Mouse (Mus musculus): ENCODE measurements around the gene Card10. TPM values are rescaled to one million over a fixed set of nuclear protein-coding genes. Genes with fewer than 3 reads are reported as not detected.

Gene Card10
- polyA plus RNA-seq, 1 experiment: 6.4 TPM

DNA sequence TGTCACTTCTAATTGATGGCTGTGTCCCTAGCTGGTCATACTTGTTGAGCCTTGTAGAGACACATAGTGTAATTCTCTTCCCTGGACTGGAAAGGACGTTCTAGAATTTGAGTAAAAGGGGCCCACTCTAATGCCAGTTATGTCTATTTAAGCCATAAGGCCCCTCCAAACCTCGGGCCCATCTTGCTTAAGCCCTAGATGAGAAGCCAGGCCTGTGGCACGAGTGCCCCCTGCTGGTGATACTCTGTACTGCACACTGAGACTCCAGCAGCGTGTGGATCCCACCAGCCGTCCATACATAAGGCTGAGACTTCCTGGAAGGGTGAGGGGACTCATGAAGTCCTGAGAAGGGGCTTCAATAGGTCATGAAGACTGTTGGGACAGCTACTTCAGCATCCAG is 58.6 kb downstream of the Card10 start:
- Histone ChIP-seq H3K4me1 (ENCODE audit: control insufficient read depth, insufficient read depth, insufficient read length) (no peaks in the 10 kb centered on the region), H3K36me3 (ENCODE audit: control insufficient read depth, insufficient read depth, low read length) (no peaks in the 10 kb centered on the region), H3K27ac (ENCODE audit: insufficient read depth, low read length) (no peak overlapping the region), H3K4me3 (ENCODE audit: extremely low read depth, insufficient read depth, insufficient read length) (no peak overlapping the region), H3K27me3 (ENCODE audit: control insufficient read depth, insufficient read depth, low read length) (no peaks in the 10 kb centered on the region)
- WGBS: 5% methylated on average over 5 of the region's 5 CpGs
- peak; percentile 32 to 62 for DNase-seq (ENCODE audit: low read depth in 1 of 2, low spot score in 2 of 2)
- TF ChIP-seq CTCF (IDR thresholded peaks at IDR 0.05; ENCODE audit: extremely low read depth, insufficient read depth, insufficient read length, insufficient replicate concordance) (peak; percentile 97), POLR2A (IDR thresholded peaks at IDR 0.05; ENCODE audit: low read depth, low read length) (no peak)

DNA sequence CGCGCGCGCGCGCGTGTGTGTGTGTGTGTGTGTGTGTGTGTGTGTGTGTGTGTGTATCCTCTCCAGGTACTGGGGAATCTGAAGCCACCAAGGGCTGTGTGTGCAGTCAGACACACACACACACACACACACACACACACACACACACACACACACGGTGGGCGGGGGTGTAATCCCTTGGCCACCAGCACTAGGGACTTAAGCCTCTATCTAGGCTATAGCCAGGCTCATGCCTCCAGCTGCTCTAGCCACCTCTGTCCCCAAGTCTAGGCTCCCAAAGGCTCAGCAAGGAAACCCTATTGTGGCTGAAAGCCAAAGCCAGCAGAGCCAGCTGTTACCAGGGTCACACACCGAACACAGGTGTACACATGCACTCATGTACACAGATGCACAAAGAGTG is 60.0 kb downstream of the Card10 start:
- no peak for DNase-seq (ENCODE audit: low read depth in 1 of 2, low spot score in 2 of 2)
- WGBS: 92% methylated on average over 7 of the region's 10 CpGs
- Histone ChIP-seq H3K36me3 (ENCODE audit: control insufficient read depth, insufficient read depth, low read length) (no peaks in the 10 kb centered on the region), H3K4me3 (ENCODE audit: extremely low read depth, insufficient read depth, insufficient read length) (no peak overlapping the region), H3K4me1 (ENCODE audit: control insufficient read depth, insufficient read depth, insufficient read length) (no peaks in the 10 kb centered on the region), H3K27ac (ENCODE audit: insufficient read depth, low read length) (no peak overlapping the region), H3K27me3 (ENCODE audit: control insufficient read depth, insufficient read depth, low read length) (no peaks in the 10 kb centered on the region)
- TF ChIP-seq POLR2A (IDR thresholded peaks at IDR 0.05; ENCODE audit: low read depth, low read length) (no peak), CTCF (IDR thresholded peaks at IDR 0.05; ENCODE audit: extremely low read depth, insufficient read depth, insufficient read length, insufficient replicate concordance) (no peak)

DNA sequence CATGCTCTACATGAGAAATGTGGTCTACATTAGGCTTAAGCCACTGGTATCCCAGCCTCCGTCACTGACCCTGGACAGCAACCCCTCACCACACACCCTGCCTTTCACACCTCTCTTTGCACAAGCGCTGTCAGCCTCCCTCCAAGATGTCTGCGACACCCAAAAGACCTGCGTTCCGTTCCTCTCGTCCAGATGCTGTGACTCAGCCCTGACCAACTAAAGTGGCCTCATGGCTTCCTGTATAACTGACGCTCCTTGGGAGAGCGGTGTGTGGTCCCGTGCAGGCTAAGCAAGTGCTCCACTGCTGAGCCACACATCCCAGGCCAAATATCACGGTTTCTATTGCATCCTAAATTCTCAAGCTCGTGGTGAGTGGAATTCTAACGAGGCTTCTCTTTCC is 62.2 kb downstream of the Card10 start:
- H3K4me3 ChIP-seq (ENCODE audit: extremely low read depth, insufficient read depth, insufficient read length): no peak overlapping the region
- no peaks in the 10 kb centered on the region for H3K27me3 ChIP-seq (ENCODE audit: control insufficient read depth, insufficient read depth, low read length)
- 23% methylated on average over 12 of the region's 12 CpGs for WGBS
- no peak overlapping the region for H3K27ac ChIP-seq (ENCODE audit: insufficient read depth, low read length)
- TF ChIP-seq CTCF (IDR thresholded peaks at IDR 0.05; ENCODE audit: extremely low read depth, insufficient read depth, insufficient read length, insufficient replicate concordance) (no peak), POLR2A (IDR thresholded peaks at IDR 0.05; ENCODE audit: low read depth, low read length) (no peak)
- no peak for DNase-seq (ENCODE audit: low read depth in 1 of 2, low spot score in 2 of 2)
- no peaks in the 10 kb centered on the region for H3K4me1 ChIP-seq (ENCODE audit: control insufficient read depth, insufficient read depth, insufficient read length)
- H3K36me3 ChIP-seq (ENCODE audit: control insufficient read depth, insufficient read depth, low read length): no peaks in the 10 kb centered on the region

DNA sequence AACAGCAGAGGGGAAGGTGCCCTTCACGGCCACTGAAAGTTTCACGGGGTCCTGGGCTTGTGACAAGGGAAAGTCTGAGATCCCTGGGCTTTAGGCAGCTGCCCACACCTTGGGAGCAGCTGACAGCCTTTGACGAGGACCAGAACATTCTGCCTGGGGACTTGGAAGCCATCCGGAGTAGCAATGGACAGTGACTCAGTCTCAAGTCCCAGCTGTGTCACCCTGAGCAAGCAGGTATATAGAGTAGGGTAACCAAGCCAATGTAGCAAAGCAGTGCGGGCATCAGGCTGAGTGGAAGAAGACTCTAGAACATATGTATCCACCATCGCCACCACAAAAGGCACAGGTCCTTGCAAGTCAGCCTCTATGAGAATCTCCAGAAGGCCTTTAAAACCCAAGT is 65.7 kb downstream of the Card10 start:
- Histone ChIP-seq H3K4me3 (ENCODE audit: extremely low read depth, insufficient read depth, insufficient read length) (no peak overlapping the region), H3K27ac (ENCODE audit: insufficient read depth, low read length) (no peak overlapping the region), H3K4me1 (ENCODE audit: control insufficient read depth, insufficient read depth, insufficient read length) (no peaks in the 10 kb centered on the region), H3K36me3 (ENCODE audit: control insufficient read depth, insufficient read depth, low read length) (no peaks in the 10 kb centered on the region), H3K27me3 (ENCODE audit: control insufficient read depth, insufficient read depth, low read length) (no peaks in the 10 kb centered on the region)
- TF ChIP-seq CTCF (IDR thresholded peaks at IDR 0.05; ENCODE audit: extremely low read depth, insufficient read depth, insufficient read length, insufficient replicate concordance) (no peak), POLR2A (IDR thresholded peaks at IDR 0.05; ENCODE audit: low read depth, low read length) (no peak)
- DNase-seq (ENCODE audit: low read depth in 1 of 2, low spot score in 2 of 2): no peak
- WGBS: 76% methylated on average over 6 of the region's 6 CpGs

DNA sequence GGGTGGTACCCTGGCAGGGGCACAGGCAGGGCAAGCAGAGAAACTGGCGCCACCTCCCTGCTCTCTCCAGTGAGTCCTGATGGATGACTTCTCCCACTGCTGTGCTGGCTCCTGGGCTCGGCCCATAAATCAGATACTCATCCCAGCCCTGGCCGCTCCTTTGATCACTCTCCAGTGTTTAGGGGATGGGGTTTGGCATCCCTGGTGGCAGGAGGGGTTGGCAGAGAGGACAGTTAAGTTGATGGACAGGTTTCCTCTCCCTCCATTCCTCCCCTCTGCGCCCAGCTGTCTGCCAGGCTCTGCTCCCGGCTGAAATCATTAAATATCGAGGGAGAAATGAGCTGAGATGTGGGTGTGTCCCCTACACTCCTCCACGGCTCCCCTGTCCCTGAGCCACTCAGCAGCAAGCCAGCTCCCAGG is 66.2 kb downstream of the Card10 start:
- no peak overlapping the region for H3K4me3 ChIP-seq (ENCODE audit: extremely low read depth, insufficient read depth, insufficient read length)
- no peak overlapping the region for H3K27ac ChIP-seq (ENCODE audit: insufficient read depth, low read length)
- TF ChIP-seq POLR2A (IDR thresholded peaks at IDR 0.05; ENCODE audit: low read depth, low read length) (no peak), CTCF (IDR thresholded peaks at IDR 0.05; ENCODE audit: extremely low read depth, insufficient read depth, insufficient read length, insufficient replicate concordance) (no peak)
- H3K27me3 ChIP-seq (ENCODE audit: control insufficient read depth, insufficient read depth, low read length): no peaks in the 10 kb centered on the region
- no peaks in the 10 kb centered on the region for H3K36me3 ChIP-seq (ENCODE audit: control insufficient read depth, insufficient read depth, low read length)
- no peaks in the 10 kb centered on the region for H3K4me1 ChIP-seq (ENCODE audit: control insufficient read depth, insufficient read depth, insufficient read length)
- DNase-seq (ENCODE audit: low read depth in 1 of 2, low spot score in 2 of 2): no peak
- WGBS: 57% methylated on average over 7 of the region's 7 CpGs

DNA sequence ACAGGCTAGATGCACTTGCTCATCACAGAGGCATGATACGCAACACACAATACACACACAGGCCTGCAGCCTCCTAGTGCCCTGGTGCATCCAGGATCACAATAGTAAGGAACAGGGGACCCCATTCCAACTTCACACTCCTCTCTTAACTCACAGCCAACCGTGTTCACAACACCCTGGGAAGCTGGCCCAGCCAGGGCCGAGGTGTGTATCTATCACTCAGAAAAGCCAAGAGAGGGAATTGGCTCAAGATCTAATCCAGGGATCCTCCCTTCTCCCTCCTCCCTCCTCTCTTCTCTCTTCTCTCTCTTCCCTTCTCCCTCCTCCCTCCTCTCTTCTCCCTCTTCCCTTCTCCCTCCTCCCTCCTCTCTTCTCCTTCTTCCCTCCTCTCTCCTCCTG is 66.7 kb downstream of the Card10 start:
- TF ChIP-seq POLR2A (IDR thresholded peaks at IDR 0.05; ENCODE audit: low read depth, low read length) (no peak), CTCF (IDR thresholded peaks at IDR 0.05; ENCODE audit: extremely low read depth, insufficient read depth, insufficient read length, insufficient replicate concordance) (no peak)
- H3K27ac ChIP-seq (ENCODE audit: insufficient read depth, low read length): no peak overlapping the region
- no peaks in the 10 kb centered on the region for H3K36me3 ChIP-seq (ENCODE audit: control insufficient read depth, insufficient read depth, low read length)
- no peak for DNase-seq (ENCODE audit: low read depth in 1 of 2, low spot score in 2 of 2)
- WGBS: 65% methylated on average over 3 of the region's 3 CpGs
- H3K4me1 ChIP-seq (ENCODE audit: control insufficient read depth, insufficient read depth, insufficient read length): no peaks in the 10 kb centered on the region
- H3K27me3 ChIP-seq (ENCODE audit: control insufficient read depth, insufficient read depth, low read length): no peaks in the 10 kb centered on the region
- H3K4me3 ChIP-seq (ENCODE audit: extremely low read depth, insufficient read depth, insufficient read length): no peak overlapping the region

DNA sequence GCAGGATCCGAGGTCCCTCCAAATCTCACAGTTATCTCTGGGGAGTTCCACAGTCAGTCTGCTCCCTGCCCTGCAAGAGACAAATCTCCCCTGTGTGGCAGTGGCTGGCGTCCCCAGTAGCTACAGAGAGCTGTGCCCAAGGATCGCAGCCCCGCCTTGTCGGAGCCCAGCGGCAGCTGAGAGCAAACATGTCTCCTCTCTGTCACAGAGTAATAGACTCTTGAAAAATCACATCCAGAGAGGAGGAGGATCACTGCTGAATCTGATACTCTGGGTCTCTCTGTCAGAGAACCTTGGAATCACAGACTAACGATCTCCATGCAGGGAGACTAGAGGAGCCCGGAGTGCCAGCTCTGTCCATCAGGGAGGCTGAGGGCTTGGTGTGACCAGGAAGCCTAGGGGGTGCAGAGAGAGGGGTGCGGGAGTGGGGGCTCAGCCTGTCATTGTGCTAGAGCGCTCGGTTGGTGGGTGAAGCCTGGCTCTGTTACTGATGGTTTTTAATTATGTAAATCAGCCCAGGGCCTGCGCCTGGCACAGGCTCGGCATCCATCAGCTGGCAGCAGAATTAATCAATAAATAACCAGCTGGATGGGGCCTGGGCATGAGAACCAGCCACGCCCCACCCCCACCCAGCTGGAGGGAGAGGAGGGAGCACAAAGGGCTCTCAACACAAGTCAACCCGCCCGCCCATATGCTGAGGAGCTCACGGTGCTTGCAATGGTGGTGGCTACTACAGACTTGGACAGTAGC is 67.2 kb downstream of the Card10 start:
- Histone ChIP-seq H3K27ac (ENCODE audit: insufficient read depth, low read length) (no peak overlapping the region), H3K36me3 (ENCODE audit: control insufficient read depth, insufficient read depth, low read length) (no peaks in the 10 kb centered on the region), H3K4me3 (ENCODE audit: extremely low read depth, insufficient read depth, insufficient read length) (no peak overlapping the region), H3K27me3 (ENCODE audit: control insufficient read depth, insufficient read depth, low read length) (no peaks in the 10 kb centered on the region), H3K4me1 (ENCODE audit: control insufficient read depth, insufficient read depth, insufficient read length) (no peaks in the 10 kb centered on the region)
- TF ChIP-seq CTCF (IDR thresholded peaks at IDR 0.05; ENCODE audit: extremely low read depth, insufficient read depth, insufficient read length, insufficient replicate concordance): no peak
- no peak for TF ChIP-seq POLR2A (IDR thresholded peaks at IDR 0.05; ENCODE audit: low read depth, low read length)
- no peak for DNase-seq (ENCODE audit: low read depth in 1 of 2, low spot score in 2 of 2)
- WGBS: 72% methylated on average over 17 of the region's 17 CpGs

Measured in spleen, adult 2 months (tissue).